Mouse (Mus musculus) activated CD4-positive, CD25-positive, alpha-beta regulatory T cell, adult 4 months (primary cell): ENCODE data around the gene Slc22a29. TPM values are rescaled to one million over a fixed set of nuclear protein-coding genes. Genes with fewer than 3 reads are reported as not detected.
"Not testable (repeated sequence)": the region's sequence is repeated elsewhere in the genome, so short reads cannot be mapped to it uniquely, and the experiment has no call there.

Experiments used
- ATAC-seq: one replicate; pipeline ENCODE4 v1.8.0; 2017
- polyA plus RNA-seq, 2 experiments: library from polyadenylated mRNA; unstranded; fragments of 100-300 nt; shearing (Covaris generic); gene quantifications; one replicate each; pipeline ENCODE4 v1.2.1; 2017

The Slc22a29 gene
- under 1 TPM in 1 of 2 experiments, not detected in 1; 0.28 TPM for polyA plus RNA-seq

DNA sequence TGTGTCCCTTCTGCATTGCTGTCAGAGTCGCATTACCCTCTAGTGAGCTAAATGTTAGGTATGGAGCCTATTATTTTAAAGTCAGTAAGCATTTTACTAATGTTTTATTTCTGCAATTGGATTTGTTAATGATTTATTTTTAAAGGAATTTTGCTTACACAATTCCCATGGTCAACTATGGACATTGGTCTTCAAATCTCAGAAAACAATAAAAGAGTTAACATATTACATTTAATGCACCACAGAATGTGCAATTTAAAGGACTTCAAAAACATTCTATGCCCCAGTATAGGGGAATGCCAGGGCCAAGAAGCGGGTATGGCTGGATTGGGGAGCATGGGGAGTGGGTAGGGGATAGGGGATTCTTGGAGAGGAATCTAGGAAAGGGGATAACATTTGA lies at the start of gene Slc22a29:
TSS of gene Slc22a29 (minus strand) at position 101 of the 400 bp plus-strand sequence.
- no peak for ATAC-seq

- ATAC-seq, result no peak
Observed at GRCm38 (mm10) chr19:8265324-8265723, 46.6 kb upstream of the Slc22a29 start.

DNA sequence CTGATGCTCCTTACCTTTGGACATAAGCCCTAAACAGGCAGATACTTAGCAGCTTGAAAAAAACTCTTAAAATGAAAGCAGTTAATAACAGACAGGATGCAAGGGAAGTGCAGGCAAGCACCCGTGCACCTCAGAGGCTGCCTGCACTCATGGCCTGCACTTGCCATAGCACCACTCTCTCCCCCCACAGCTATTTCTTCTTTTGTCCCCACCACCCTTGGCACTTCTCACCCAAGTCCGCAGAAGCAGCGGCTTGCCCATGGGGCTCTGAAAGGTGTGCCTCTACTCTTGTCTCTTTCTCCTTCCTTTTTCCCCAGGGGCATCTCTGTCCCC lies 34.0 kb upstream of the Slc22a29 start:
- ATAC-seq, result no peak

GRCm38 (mm10) chr19:8251896-8252704 lies 33.4 kb upstream of the Slc22a29 start:
- ATAC-seq, result no peak

DNA sequence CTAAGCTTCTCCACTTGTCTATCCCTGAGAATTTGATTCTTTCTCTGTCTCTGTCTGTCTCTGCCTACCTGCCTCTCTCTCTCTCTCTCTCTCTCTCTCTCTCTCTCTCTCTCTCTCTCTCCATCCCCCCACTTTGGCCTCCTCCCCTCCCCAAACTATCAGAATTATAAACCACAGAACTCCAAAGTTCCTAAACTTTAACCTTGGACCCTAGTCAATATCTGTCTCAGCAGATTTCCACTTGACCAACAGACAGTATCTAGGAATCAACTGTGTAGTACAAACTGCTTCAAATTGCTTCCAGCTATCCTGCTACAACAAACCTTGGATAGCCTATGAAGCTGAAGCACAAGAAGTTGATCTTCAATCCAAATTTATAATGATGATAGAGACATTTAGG lies 10.2 kb upstream of the Slc22a29 start:
- no peak for ATAC-seq

DNA sequence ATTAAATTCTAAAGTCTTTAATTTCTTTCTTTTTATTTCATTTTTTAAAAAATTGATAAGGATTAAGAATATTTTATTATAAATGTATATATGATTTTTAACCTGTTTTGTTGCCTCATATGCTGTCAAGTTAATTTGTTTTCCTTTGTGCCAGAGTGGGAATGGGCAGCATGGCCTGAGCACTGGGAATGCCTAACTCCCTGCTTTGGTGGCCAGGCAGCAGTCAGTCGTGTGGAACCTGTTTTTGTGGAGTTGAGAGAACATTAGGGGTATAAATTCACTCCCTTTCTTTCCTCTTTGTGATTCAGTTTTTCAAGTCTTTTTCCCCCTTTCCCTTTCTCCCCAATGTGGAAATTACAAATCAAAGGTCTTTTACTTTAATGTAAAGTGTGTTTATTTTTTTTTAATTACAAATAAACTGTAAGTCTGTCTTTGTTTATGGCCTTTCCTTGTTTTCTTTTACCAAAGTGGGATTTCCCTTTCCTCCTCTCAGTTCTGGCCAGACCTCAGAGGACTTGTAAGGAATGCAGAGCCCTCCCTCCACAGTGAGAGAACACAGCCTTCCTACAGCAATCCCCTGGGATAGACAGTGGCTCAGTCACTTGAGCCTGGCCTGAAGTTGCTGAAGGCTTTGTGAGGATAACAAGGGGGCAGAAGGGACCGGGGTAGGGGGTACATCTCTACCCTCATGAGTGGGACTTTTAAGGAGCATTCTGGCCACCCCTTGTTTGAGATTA lies 69.7 kb downstream of the Slc22a29 start:
- no peak for ATAC-seq

GRCm38 (mm10) chr19:8142716-8143115 lies 76.0 kb downstream of the Slc22a29 start:
- not testable (repeated sequence) for ATAC-seq

DNA sequence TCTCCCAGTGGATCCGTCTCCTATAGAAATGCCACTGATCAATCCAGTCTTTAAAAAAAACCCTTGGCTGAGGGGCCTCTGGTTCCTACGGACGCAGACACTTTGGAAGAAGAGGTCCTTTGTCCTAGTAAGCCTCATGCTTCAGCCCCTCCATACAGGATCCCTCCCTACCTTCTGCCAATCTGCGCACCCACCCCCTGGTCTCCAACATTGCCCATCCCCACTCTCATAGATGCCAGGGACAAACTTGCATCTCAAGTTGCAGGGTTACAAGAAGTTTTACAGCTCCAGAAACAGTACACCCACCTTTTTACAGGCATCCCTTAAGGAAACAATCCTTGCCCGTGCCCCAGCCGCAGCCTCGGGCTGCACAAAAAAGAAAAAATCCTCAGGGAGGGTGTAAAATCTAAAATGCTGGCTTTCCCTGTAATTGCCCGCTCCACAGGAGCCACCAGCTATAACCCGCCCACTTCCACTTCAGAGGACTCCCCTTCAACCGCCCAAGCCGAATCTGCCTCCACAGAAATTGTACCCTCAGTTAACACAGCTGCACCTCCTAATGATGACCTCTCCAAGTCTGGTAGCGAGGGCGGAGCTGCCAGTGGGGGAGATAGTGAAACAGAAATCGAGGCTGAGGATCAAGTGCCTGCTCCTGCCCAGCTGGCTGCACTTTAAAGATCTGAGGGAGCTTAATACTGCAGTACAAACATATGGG lies 84.4 kb downstream of the Slc22a29 start:
- not testable (repeated sequence) for ATAC-seq

DNA sequence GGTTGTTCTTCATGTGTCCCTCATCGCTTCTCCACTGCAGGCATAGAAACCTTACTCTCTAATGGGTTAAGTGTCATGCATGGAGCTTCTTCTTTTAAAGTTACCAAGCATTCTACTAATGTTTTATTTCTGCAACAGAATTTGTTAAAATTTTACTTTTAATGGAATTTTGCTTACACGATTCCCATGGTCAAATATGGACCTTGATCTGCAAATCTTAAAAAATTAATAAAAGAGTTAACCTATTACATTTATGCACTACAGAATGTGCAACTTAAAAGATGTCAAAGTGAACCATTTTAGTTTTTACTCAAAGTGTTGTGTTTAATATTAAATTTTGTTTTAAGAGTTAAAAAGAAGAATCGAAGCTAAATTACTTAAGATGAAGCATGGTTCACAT lies 86.8 kb downstream of the Slc22a29 start, which contains the start of gene Slc22a28:
TSS of gene Slc22a28 (minus strand) at position 102 of the 400 bp plus-strand sequence.
- not testable (repeated sequence) for ATAC-seq

Other genes with a start within 250 kb of the Slc22a29 start
- not detected for gene Slc22a28, start 86.9 kb downstream of the Slc22a29 start, polyA plus RNA-seq
- not detected for gene Slc22a30, start 186.2 kb upstream of the Slc22a29 start, polyA plus RNA-seq